Mouse (Mus musculus): ENCODE measurements at regions not wholly inside any gene's neighbourhood (a gene's known extent, or its start where the extent isn't known, plus 50 kb on each side); places are given as distances from the start of the nearest gene placed in this dataset.
A peak's percentile ranks its signal among the peaks of the same experiment; 100 is the strongest.

GRCm38 (mm10) chr12:73491370-73491769 lies 54.8 kb downstream of the Tmem30b start:
- no peak for DNase-seq

DNA sequence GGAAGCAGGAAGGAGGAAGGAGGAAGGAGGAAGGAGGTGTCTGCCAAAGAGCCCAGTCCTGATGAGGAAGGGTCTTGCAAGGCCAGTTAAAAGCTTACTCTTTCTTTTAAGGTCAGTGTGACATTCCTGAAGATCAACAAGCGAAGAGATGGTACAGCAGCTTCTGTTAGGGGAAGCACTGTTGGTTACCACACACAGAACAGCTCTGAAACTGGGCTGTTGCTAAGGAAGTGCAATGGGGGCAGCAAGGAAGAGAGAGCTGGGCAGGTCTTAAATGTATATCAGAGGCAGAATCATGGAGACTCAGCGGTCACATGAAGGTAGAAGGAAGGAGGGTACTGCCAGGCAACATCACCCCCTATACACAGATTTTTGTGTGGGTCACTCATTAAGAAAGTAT lies 63.3 kb downstream of the Tmem30b start:
- DNase-seq, result no peak

DNA sequence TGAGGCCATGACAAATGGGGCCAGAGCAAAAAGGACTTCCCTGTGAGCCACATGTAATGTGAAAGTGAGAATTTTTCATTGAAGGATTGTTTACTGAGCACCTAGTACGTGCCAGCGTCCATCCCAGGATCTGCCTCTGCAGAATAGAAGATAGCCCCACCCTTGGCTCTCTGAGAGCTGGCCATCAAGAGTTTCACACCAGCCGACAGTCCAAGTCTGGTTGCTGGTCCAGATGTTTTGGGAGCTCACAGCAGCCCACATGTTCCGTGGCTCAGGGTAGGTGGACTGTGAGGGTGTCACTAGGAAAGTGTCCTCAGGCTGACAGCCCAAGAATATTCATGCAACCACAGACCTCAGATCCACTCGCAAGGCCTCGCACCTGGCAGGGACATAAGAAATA lies 63.9 kb downstream of the Tmem30b start:
- DNase-seq, result no peak

- DNase-seq, result no peak
Observed at GRCm38 (mm10) chr12:73481705-73482104, 64.5 kb downstream of the Tmem30b start.

GRCm38 (mm10) chr12:73481165-73481564 lies 65.0 kb downstream of the Tmem30b start:
- DNase-seq, result no peak

- no peak for DNase-seq
Observed at GRCm38 (mm10) chr12:73480610-73480971, 65.6 kb downstream of the Tmem30b start.

- no peak for DNase-seq
Observed at GRCm38 (mm10) chr12:73479932-73480609, 66.1 kb downstream of the Tmem30b start.

DNA sequence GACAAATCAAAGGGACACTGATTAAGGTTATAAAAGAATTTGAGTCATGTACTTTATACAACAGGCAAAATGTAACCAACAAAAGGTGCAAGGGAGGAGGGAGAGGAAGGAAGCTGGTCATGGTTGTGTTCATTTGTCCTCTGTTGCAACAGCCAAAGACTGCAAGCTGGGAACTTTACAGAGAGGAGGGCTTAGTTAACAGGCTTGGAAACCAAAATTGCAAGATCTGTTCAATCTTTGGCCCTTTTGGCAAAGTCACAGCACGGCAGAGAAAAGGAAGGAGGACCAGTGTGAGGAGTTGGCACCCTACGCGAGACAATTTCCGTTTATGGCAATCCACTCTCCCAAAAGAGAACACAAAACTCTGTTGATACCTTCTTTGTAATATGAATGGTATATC lies 67.6 kb downstream of the Tmem30b start:
- no peak for DNase-seq

DNA sequence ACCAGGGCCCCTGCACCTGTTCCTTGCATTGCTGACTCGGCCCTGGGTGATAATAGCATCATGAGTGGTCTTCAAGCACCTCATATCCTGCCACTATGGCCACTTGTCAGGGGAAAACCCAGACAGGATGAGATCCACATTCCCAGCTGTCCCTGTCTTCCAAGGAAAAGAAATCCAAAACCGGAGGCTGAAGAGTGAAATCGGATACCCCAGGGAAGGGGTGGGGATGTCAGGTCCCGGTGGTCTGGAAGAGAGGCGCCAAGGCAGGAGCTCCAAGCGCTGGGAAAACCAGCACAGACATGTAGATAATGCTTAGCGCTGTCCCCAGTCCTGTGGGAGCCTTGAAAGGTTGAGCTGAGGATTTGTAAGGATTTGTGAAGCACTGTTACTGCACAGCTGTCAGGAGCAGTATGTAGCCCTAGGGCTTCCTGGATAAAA lies 69.8 kb downstream of the Tmem30b start:
- no peak for DNase-seq

DNA sequence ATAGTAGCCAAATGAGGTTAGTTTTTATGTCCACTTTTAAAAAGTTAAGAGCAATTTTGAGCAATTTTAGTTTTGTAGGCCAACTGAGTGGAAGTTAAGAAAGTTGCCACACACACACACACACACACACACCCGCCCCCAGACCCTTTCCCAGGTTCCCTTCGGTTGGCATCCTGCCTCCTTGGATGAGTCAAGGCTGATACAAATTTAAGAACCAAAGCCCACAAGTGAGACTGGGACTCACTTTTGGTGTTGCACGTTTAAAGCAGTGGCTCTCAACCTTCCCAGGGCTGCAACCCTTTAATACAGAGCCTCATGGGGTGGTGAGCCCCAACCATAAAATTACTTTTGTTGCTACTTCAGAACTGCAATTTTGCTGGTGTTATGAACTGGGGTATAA lies 70.4 kb downstream of the Tmem30b start:
- DNase-seq, result no peak

DNA sequence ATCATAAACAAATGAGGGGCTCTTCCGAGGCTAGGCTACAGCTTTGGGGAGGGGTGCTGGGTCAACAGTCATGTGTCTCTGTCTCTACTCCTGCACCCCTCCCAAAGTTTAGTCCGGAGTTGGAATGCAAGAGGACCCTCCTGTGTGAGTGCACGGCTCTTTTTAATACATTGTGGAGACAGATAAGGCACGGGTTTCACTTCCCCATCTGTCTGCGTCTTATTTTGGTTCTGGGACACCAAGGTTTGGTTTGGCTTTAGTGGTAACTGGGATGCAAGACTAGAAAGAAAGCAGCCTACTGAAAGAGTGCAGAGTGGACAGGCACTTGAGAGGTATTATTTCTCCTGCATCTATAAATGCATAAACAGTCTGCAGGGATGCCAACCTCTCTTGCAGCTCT lies 71.2 kb downstream of the Tmem30b start:
- no peak for DNase-seq

GRCm38 (mm10) chr12:73473111-73473510 lies 73.1 kb downstream of the Tmem30b start:
- DNase-seq, result no peak

DNA sequence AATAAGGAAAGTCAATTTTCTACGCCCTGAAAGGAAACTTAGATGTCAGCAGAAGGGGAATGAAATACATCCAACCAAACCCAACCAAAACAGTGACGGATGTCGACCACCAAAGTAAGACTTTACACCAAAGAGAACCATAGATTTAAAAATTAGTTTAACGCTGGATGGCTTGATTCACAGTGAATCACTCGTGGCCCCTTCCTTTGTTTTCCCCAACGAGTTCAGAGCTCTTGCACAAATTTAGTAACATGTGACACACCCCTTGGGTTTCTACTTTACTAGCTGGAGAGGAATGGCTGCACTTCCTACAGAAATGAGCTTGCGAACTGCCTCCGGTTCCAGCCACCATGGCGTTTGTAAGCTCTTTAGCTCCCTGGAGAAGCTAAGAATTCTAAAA lies 74.2 kb downstream of the Tmem30b start:
- DNase-seq, result no peak

DNA sequence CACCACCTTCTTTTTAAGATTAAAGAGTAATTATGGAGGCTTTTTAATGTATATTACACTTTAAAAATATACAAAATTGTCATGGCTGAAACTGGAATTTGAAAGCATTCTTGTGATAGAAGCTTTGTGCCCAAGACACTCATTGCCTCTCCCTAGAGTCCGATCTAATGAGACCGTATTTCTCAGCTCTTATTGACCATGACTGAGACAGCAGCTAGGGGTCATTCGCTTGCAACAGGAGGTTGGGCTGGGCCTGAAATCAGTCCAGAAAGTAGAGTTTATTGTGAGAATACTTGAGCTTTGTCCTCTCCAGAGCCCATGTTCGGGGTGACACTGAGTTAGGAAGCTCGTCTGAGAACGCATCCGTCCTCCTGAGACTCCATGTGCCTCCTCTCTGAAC lies 79.7 kb downstream of the Tmem30b start:
- no peak for DNase-seq

GRCm38 (mm10) chr12:73465975-73466374 lies 80.2 kb downstream of the Tmem30b start:
- no peak for DNase-seq

DNA sequence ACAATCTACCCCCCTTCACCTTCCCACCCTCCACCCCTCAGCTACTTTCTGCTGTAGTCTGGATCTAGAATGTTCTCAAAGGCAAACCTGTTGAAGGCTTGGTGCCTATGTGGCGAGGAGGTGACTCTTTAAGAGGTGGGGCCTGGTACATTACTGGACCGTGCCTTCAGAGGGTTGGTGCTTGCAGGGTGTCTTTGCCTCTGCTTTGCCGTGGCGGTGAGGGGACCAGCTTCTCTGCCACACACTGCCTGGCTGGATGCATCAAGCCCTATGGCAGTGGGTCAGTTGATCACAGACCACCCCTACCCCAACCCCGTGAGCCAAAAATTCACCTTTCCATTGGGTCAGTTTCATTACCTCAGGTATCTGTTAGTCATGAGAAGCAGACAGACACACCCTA lies 81.9 kb downstream of the Tmem30b start:
- no peak for DNase-seq

- DNase-seq, result peak; percentile 52
Observed at GRCm38 (mm10) chr12:73462091-73462490, 84.1 kb downstream of the Tmem30b start.

DNA sequence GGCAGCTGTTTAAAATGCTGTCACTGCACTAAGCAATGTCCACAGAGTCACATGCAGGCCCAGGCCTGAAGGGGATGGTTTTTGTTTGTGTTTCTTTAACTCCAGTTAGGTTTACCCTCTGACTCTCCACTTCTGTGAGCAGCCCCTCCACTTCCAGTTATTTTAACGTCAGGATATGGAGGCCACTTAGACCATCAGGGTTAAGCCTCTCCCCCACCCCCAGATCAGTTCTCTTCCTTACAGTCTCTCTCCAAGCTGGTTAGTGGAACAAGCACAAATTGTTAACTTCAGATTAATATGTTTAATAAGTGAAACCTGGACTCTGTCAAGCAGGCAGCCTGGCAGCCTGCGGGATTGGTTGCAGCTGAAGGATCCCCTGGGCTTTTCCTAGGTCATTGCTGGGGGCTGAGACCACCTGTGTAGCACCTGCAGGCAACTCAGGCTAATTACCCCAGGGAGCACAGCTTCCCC lies 85.9 kb downstream of the Tmem30b start:
- peak; percentile 35 for DNase-seq

DNA sequence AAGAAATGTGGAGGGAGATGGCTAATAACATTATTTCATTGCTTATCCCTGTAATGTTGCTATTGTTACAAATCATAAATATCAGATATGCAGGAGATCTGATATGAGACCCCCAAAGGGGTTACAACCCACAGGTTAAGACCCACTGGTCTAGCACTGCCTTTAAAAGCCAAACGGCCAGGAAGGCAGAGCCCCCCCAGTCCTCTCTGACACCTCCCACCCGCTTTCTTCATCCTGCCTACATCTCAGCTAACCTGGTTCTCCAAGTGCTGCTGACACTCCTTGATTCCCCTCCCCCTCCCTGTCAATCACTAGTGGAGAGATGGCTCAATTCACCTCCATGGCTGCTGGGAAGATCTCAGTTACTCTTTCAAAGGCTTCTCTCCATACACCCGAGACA lies 94.9 kb downstream of the Tmem30b start:
- DNase-seq, result no peak

- DNase-seq, result no peak
Observed at GRCm38 (mm10) chr12:73450541-73450940, 95.7 kb downstream of the Tmem30b start.

DNA sequence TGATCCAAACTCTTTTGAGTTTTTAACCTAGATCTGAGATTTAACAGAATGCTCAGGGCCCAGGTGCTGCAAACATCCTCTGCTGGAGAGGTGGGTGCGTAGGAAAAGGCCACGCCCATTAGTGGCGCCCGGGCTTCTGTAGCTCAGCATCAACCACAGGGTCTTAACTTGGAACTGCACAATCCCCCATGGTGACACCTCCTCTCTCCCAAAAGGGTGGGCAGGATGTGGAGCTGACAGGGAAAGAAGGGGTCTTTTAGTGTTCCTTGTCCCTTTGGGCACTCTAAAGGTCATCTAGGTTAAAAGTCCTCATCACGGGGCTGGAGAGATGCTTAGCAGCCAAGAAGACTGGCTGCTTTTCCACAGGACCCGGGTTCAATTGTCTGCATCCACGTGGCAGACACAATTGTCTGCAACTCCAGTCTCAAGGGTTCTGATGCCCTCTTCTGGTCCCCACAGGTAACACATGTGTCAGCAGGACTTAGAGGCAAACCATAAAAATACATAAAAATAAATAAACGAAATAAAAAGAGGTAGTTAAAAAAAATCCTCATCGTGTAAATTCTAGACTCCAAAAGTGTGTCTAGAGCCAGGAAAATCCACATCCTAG lies 96.2 kb downstream of the Tmem30b start:
- no peak for DNase-seq

DNA sequence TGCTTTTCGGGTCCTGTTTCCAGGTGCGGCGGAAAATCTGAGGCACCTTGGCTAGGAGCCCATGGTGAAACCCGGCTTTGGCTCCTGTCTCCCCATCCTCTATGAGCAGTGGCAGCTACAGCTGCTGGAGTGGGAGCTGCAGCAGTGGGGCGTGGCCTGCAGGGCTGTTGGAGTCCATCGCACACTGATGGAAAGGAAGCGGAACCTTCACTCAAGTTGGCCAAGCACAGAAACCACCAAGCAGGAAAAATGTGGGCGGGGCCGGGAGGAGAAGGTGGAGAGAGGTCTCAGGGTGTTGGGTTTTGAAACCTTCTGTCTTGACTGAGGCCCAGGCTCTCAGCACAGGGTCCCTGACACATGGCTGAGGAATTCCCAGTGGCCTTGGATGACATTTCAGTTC lies 97.1 kb downstream of the Tmem30b start:
- peak; percentile 69 for DNase-seq

GRCm38 (mm10) chr12:73448388-73448965 lies 97.7 kb downstream of the Tmem30b start:
- DNase-seq, result peak; percentile 33

DNA sequence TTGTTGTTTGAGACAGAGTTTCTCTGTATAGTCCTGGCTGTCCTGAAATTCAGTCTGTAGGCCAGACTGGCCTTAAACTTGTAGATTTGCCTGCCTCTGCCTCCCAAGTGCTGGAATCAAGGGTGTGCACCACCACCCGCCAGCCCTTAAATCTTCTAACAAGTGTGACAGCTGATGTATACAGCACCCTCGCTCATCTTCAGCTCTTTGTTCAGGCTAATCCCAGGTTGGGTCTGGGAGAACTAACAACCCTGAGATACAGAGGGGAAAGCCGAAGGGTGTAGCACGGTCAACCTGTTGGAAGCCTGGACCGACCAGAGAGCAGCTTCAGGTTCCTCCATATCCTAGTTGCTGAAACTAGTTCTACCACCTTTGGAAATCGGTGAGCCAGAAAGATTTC lies 99.0 kb downstream of the Tmem30b start:
- DNase-seq, result no peak

DNA sequence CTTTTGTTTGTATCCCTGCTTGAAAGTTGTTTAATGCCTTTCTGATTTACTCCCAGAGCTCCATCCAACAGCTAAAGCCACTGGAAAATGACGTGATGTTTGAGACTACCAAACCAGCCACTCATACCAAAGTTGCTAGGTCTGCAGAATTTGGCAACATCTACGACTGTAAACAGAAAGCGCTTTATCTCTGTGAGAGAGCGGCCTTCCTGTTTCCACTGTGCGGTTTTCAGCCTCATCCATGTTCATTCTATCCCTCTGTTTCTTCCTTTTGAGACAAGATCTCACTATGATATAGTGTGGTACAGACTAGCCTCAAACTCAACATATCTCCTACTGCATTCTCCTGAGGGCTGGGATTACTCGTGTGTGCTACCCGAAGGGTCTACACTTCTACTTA lies 100.0 kb downstream of the Tmem30b start:
- no peak for DNase-seq

Data from kidney, postnatal 14 days (tissue).